Mouse (Mus musculus) kidney, adult 2 months (tissue): ENCODE data around the gene Smn1.

ENCODE experiments used
- CTCF ChIP-seq: fragments of 200-500 bp; conservative IDR thresholded peaks from 2 replicates; pipeline ENCODE4 v1.5.1; 2011; ENCODE audit warnings: low read depth, mild to moderate bottlenecking, control low read depth, low read length, moderate library complexity, mixed read lengths; ENCODE audit not compliant: insufficient read depth, insufficient read length
- POLR2A ChIP-seq: fragments of 200-500 bp; IDR thresholded peaks from one replicate; pipeline ENCODE4 v1.6.1; 2011; ENCODE audit warnings: low read depth, low read length, control low read depth

- TF ChIP-seq CTCF, result no peak
- TF ChIP-seq POLR2A, result no peak
Measured at GRCm38 (mm10) chr13:100098808-100099207, 25.8 kb upstream of the Smn1 start.
